Mouse (Mus musculus): ENCODE measurements at regions not wholly inside any gene's neighbourhood (a gene's known extent, or its start where the extent isn't known, plus 50 kb on each side); places are given as distances from the start of the nearest gene placed in this dataset.
A peak's percentile ranks its signal among the peaks of the same experiment; 100 is the strongest.
"Not testable (repeated sequence)": the region's sequence is repeated elsewhere in the genome, so short reads cannot be mapped to it uniquely, and the experiment has no call there.

DNA sequence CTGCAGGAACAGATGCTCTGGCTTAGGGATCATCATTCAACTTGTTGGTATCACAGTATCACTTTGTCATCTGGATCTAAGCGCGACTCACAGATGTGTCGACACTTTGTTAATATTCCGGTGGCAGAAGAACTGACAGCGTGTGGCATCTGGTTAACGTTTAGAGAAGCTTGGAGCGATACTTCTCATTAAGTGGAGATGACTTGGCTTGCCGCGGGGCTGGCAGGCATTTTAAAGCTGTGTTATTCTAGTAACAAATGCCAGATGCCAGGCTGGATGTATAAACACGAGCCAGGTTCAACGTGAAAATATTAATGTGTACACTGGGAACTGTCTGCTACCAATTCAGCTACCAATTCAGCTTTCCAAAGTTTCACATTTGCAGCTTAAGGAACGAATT, 430.3 kb upstream of the Dab2 start:
- no peak for DNase-seq (ENCODE audit: low spot score)

GRCm38 (mm10) chr15:5869866-5870265, 429.7 kb upstream of the Dab2 start:
- no peak for DNase-seq (ENCODE audit: low spot score)

DNA sequence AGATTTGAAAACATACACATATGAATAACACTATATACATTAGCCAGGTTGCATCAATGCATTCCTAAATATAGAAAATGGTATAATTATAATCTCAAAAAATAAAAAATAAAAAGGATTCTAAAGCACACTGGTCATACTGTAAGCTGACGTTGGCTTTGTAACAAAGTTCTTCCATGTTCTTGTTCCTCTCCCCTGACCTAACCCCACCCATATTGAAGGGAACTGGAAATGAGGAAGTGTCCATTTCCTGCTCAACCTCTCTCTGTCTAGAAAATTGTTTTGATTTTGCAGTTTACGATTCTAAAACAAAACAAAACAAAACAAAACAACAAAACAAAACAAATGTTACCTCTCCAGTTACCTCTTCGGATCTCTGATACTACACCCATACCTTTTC, 427.5 kb upstream of the Dab2 start:
- DNase-seq (ENCODE audit: low spot score), result no peak

GRCm38 (mm10) chr15:5877749-5878148, 421.8 kb upstream of the Dab2 start:
- DNase-seq (ENCODE audit: low spot score), result no peak

GRCm38 (mm10) chr15:5891188-5891587, 408.4 kb upstream of the Dab2 start:
- no peak for DNase-seq (ENCODE audit: low spot score)

DNA sequence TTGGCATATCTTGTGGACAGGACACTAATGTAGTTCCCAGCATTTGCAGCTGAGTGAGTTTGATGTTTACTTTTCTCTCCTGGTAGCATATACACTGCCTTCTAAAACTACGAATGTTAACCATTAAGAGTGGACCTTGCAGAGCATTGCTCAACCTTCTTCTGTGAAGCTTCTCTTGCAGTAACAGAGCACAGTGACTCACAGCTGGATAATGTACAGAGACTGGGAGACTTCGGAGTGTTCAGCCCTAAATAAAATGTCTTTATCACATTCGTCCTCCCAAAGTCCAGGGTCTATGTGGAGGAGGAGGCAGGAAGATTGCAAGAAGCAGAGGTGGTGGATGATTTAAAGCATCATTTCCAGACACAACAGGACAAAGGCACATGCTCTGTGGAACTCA, 407.6 kb upstream of the Dab2 start:
- no peak for DNase-seq (ENCODE audit: low spot score)

GRCm38 (mm10) chr15:5895688-5896470, 403.7 kb upstream of the Dab2 start:
- DNase-seq (ENCODE audit: low spot score), result not testable (repeated sequence)

DNA sequence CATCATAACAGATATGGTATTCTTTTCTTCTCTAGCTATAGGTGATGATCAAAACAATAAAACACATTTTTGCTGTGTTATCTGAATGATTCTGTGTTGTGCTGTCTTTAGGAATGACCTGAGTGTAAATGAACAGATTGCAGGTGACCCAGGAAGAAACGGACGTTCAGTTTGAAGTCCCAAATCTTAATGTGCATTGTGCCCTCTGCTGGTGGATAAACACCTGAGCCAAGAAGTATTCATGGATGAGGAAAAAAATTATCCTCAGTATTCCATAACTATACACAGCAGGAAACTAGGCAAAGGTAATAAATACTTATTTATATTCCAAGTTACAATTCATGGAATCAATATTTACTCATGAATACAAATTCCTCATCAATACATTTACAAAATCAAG, 384.3 kb upstream of the Dab2 start:
- DNase-seq (ENCODE audit: low spot score), result peak; percentile 47

- DNase-seq (ENCODE audit: low spot score), result no peak
Observed at GRCm38 (mm10) chr15:5920058-5920457, 379.5 kb upstream of the Dab2 start.

GRCm38 (mm10) chr15:5927768-5928167, 371.8 kb upstream of the Dab2 start:
- DNase-seq (ENCODE audit: low spot score), result no peak

GRCm38 (mm10) chr15:5933586-5933985, 366.0 kb upstream of the Dab2 start:
- DNase-seq (ENCODE audit: low spot score), result no peak

GRCm38 (mm10) chr15:5940945-5941344, 358.6 kb upstream of the Dab2 start:
- DNase-seq (ENCODE audit: low spot score), result no peak

- DNase-seq (ENCODE audit: low spot score), result no peak
Observed at GRCm38 (mm10) chr15:5946650-5947049, 352.9 kb upstream of the Dab2 start.

DNA sequence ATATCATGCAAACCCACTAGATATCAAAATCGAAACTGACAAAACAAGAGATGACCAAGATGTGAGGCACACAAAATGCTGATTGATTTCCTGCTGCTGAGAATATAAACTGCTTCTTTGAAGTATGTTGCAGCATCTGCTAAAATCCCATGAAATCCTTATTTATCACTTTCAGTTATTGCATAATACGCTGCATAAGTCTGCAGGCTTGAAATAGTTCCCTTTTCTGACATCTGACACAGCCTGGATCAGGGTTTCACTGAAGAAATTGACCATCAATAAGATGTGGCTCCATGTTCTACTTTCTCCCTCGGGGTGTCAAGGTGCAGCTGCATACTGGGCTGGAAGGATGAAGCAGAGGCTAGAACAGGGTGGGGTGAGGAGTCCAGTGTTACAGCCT, 348.7 kb upstream of the Dab2 start:
- no peak for DNase-seq (ENCODE audit: low spot score)

DNA sequence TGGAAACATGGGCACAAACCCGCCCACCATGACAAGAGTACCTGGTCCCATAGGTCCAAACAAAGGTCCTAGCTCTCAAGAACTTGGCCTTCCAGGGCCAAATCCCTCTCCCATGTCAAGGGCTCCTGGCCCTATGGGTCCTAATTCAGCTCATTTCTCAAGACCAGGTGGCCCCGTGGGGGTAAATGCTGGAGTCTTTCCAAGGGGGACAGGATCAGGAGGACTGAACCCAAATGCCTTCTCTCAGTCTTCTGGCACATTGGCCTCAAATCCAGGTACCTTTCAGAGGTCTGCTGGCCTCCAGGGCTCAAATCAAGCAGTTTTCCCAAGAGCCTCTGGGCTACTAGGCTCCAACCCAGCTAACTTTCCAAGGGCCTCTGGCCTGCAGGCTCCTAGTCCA, 347.9 kb upstream of the Dab2 start:
- DNase-seq (ENCODE audit: low spot score), result not testable (repeated sequence)

- DNase-seq (ENCODE audit: low spot score), result no peak
Observed at GRCm38 (mm10) chr15:5953106-5953505, 346.5 kb upstream of the Dab2 start.

GRCm38 (mm10) chr15:5991351-5992065, 308.1 kb upstream of the Dab2 start:
- DNase-seq (ENCODE audit: low spot score), result no peak

GRCm38 (mm10) chr15:5992146-5992545, 307.4 kb upstream of the Dab2 start:
- DNase-seq (ENCODE audit: low spot score), result not testable (repeated sequence)

DNA sequence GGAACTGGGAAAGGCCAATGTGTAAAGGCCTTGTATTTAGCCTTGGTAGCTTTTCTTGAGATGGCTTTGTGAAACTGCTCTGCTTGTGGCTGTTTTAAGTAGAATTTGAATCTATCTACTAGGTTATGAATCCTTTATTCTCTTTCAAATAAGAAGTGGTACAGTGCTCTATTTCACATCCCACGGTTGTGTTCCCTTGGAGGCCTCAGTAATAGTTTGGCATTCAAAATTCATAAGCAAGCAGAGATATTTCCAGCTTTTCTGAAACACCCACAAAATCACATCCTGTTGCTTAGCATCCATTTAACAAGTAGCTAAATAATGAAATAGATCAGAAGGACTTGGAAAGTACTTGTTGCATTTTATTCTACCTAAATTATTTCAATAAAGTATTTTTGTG, 298.8 kb upstream of the Dab2 start:
- DNase-seq (ENCODE audit: low spot score), result no peak

GRCm38 (mm10) chr15:6001394-6001793, 298.2 kb upstream of the Dab2 start:
- DNase-seq (ENCODE audit: low spot score), result no peak

DNA sequence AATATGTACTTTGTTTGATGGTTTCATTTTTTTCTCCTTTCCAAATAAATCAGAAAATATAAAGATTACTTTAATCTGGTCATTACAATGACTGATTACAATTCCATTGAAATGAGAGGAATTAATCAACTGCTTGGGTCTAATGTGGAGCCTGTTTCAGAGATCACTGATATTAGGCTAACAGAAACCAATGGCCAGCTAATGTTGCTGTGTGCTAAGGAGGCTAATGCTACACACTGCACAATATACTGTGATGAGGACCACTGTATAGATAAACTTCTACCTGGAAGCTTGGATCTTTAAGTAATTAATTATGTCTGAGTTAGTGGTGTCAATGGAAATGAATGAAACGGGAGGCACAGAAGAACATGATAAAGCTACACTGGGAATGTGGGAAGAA, 284.6 kb upstream of the Dab2 start:
- DNase-seq (ENCODE audit: low spot score), result no peak

DNA sequence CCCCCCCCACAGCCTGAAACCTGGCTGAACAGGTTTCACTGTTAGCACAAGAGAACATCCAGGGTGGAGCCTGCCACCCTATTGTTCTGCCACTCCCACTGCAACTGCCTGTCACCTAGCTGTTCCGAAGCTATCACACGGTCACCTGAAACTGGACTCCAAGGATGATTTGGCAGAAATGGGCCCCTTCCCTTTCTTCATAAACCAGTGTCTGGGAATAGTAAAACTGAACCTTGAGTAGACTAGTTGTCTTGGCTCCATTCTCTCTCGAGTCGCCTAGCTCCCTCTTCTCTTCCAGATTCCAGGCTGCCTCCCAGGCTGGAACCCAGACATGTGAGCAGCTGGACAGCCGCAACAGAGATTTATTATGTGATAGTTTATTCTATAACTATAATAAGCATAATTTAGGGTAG, 282.9 kb upstream of the Dab2 start:
- peak; percentile 8 for DNase-seq (ENCODE audit: low spot score)

DNA sequence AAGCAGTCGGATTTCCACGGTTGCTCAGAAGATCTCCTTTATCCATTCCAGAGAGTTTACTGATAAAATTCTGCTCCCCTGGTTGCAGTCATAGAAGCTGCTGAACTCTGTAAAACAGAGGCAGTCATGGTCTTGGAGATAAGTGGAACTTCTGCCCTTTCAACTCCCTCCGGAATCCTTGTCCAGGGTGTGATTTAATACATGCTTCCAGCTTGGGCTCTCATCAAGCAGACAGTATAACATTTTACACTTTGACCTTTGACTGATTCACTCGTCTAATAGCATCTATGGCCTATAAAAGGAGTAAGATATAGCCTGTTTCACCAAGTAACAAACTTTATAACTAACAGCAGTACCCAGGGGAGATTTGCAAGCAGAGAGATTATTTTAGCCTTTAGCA, 274.0 kb upstream of the Dab2 start:
- DNase-seq (ENCODE audit: low spot score), result no peak

GRCm38 (mm10) chr15:6029214-6029613, 270.4 kb upstream of the Dab2 start:
- DNase-seq (ENCODE audit: low spot score), result no peak
